Mouse (Mus musculus) A20 (cell line): ENCODE data around the gene Lancl3.

Experiments
- DNase-seq: peaks from one replicate; pipeline ENCODE4 v3.0.0-alpha.2; 2011; ENCODE audit warnings: low read depth, low spot score

Lancl3 gene

DNA sequence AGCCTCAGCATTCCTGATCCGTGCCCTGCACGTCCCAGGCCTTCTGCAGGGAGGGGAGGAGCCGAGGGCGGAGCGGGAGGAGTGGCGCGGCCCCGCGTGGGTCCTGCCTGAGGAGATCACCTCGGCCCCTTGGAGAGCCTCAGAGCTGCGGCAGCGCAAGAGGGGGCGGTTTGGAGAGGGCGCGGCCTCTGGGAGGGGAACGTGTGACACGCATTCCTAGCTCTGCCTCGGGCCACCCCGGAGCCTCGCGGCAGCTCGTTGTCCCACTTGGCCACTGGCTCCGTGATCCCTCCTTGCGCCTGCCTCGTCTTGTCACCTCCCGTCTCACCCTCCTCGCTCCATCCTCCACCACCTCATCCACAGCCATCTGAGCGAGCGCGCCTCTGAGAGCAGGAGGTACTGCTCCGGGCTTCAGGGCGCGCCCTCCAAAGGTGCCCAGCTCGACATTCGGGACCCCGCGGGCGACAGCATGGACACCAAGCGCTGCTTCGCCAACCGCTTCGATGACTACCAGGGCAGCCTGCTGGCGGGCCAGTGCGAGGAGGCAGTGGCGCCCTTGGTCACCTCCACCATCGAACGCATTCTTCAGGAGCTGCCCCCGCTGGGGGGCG, at the start of gene Lancl3:
TSS of gene Lancl3 (plus strand) at position 142 of the 611 bp plus-strand sequence.
- DNase-seq, result no peak

DNA sequence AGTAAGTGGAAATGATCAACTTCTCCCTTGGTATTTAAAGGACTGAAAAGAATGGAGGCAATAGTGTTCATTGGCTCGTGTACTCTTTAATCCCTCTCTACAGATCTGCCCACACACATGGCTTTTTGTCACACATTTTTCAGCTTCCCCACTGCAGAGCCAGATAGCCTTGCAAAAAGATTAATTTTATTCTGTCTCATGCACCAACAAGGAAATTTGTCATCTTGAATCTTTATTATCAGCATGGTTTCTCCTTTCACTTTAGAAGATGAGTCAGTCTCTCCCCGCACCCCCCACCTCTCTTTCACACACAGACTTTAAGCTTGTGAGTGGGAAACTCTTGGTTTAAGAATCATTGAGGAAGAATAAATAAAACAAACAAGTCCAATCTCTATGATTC, 20.7 kb upstream of the Lancl3 start:
- DNase-seq, result no peak

DNA sequence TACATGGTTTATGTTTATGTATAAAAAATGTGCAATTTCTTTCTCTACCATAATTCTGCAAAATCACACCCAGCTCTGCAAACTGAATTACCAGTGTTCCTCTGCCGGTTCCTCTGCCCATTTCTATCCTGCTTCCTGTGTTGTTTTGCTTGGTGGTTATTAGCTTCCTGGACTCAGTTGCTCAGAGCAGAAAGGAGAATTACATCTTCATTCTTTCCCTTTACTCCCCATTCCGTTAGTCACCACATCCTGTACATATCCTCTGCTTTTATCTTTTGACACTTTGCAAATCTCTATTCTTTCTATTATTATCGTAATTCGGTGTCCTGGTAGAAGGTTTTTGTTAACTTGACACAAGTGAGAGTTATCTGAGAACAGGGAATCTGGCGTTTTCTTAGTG, 18.1 kb upstream of the Lancl3 start:
- no peak for DNase-seq

DNA sequence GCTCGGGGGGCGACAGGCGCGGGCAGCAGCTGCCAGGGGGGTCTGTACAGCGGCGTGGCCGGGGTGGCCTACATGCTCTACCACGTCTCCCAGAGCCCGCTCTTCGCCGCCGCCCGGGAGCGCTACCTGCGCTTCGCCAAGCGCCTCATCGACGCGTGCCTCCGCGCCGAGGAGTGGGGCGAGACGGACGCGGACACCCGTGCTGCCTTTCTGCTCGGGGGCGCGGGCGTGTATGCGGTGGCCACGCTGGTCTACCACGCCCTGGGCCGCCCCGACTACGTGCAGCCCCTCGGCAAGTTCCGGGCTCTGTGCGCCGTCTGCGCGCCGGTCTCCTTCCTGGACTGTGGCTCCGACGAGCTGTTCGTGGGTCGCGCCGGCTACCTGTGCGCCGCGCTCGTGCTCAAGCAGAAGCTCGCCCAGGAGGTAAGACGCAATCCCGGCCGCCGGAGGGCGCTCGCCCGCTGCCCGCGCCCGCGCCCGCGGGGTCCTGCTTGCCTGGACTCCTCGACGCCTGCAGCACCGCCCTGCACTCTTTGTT, 747 bp downstream of the Lancl3 start:
- DNase-seq, result no peak

DNA sequence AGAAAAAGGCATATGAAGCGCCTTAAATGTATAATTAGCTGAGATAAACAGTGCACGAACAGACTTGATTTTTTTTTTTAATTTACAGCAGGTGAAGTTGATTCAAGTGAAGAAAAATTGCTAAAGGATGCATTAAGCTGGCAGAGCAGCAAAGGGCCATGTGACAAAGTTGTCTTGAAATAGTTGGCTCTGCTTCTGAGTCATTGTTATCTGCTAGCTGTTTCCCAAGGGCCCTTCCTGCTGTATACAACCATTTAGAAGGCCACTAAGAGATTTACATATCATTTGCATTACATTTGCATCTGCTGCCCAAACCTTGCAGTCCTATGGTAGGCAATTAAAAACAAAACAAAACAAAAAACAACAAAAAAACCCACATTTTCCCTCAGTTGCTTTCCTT, 2.3 kb downstream of the Lancl3 start:
- DNase-seq, result no peak

DNA sequence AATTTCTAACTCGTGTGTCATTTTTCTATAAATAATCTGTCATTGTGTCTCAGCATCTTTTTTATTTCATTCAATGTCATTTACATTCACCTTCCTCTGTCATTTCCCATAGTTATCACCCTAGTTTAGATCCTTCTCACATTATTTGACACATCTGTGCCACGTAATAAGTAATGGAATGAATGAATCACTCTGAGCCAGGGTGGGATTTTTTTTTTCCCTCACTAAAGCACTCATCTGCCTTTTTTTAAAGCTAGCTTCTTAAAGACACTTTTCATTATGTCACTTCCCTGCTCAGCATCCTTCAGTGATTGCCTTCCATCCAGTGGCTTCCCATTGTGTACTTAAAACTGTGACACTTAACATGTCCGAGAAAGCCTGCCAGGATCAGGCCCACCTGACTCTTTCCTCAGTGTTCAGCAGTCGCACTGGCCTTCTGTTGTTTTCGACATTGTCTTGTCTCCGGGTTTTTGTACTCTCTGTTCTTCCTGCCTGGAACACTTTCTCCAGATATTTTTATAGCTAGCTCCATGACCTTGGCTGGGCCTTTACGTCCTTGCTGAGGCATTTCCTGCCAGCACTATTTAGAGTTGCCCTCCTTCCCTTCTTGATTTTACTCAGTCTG, 3.2 kb downstream of the Lancl3 start:
- DNase-seq, result no peak

DNA sequence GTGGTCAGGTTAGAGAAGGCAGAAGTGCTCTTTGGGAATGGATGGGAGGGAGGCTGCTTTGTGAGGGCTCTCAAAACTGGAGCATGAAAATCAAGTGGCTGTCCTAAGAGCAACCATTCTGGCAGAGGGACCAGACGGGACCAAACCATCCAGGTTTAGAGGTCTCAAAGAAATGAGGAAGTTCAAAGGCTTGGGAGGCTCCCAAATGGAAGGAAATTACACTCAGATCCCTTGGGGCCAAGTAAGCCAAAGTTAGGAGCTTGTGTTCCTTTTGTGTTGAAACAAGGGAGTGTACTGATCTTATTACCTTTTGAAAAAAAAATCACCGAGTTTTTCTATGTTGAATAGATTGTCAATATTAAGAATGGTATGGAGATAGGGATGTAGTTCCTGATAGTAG, 5.4 kb downstream of the Lancl3 start:
- DNase-seq, result no peak

DNA sequence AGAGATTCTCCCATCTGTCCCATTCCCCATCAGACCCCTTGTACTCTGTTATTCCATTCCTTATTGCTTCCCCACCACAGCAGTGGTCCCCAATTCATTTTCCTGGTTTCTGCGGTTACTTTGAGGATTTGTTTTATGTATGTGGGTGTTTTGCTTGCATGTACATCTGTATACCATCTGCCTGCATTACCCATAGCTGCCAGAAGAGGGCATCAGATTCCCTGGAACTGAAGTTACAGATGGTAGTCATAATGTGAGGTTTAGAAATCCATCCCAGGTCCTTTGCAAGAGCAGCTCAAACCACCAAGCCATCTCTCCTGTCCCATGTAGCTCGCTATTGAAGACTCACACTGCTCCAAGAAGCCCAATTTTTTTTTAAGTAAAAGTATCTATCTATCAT, 16.5 kb downstream of the Lancl3 start:
- peak; percentile 55 for DNase-seq

DNA sequence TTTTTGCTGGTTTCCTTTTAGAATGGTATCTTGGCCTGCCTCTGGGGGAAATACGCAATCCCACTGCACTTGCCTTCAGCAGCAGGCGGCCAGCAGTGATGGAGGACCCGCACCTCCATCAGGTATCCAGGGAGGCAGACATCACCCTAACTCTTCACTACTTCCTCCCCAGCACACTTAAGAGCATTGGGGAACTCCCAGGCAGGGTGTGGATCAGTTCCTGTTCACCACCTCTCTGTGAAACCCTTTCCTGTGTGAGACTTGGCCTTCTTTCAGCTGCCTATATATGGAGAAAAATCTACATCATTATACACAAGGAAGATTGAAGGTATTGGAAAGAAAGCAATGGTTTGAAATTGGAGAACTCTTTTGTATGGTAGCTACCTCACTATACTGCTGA, 19.9 kb downstream of the Lancl3 start:
- peak; percentile 53 for DNase-seq

DNA sequence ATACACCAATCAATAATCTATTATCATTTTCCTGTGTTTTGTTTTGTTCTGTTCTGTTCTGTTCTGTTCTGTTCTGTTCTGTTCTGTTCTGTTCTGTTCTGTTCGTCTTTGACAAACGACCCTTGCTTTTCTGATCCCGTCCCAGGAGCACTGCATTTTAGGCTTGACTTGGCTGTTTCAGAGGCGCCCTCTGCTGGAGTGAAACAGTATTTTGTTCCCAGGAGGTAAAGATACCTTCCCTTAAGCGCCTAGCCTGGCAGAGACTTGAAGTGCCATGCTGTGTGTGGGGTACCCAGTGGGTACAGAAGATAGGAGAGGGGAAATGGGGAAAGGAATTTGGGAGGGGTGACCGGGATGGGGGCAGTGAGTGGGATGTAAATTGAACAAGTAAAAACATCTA, 21.5 kb downstream of the Lancl3 start:
- peak; percentile 70 for DNase-seq

DNA sequence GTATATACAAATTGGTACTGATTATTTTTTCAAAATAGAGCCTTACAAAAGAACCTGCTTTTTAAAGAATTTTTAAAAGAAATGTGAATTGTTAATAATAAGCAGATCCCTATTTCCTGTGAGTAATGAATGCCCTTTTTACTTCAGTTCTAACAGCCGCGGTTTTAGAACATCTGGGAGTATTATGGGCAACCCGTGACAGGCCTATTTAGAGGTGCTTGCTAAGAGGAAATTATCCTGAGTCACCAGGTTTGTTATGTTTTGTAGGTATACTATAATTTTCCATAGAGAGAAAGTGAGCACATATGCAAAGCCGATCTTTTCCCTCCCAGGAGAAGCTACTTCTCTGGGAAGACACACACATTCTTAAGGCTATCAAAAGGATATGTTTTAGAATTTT, 22.0 kb downstream of the Lancl3 start:
- DNase-seq, result no peak

DNA sequence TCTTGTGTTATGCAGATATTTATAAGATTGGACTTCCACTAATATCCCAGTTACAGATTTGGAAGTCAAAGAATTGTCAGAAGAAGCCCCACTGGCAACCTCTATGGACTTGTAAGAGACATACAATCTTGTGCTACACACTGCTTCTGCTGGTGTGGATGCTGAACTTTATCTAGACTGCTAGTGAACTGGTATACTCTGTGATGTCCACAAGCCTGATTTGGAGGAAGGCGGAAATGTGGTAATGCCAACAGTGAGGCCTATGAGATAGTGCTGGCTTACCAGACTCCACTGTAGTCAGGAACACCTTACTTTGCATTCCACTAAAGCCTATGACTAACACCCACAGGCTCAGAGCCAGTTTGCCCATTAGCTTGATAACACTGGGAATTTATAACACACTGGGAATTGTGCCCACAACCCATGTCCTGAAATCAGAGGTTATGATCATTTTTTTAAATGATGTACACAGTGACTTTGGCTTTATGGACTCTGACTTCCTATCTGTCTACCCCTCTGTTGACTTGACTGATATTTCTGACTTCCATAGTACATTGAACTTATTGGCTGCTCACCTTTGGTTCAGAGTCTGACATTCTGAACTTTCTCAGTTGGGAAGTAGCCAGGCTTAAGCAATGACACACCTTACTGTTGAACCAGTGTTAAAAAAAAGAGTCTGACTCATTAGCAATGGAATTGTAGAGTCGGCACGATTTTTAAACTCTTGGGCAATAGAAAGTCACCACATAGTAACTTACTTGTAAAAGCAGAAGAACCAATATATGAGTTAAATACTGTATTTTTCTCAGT, 22.9 kb downstream of the Lancl3 start:
- DNase-seq, result no peak

DNA sequence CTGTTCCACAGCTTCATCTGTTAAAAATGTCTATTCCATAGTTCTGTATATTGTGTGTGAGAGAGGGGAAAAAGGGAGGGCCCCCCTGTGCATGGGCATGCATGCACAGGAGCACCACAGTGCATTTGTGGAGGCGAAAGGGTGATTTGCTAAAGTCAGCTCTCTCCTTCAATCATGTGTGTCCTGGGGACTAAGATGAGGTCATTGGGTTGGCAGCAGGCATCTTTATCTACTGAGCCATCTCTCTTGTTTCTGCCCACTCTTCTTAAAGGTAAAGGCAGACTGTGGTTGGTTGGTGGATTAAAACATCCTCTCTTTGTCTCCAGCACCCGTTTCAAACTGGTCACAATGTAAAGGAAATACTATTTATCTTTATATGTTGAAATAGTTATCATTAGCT, 27.4 kb downstream of the Lancl3 start:
- no peak for DNase-seq

DNA sequence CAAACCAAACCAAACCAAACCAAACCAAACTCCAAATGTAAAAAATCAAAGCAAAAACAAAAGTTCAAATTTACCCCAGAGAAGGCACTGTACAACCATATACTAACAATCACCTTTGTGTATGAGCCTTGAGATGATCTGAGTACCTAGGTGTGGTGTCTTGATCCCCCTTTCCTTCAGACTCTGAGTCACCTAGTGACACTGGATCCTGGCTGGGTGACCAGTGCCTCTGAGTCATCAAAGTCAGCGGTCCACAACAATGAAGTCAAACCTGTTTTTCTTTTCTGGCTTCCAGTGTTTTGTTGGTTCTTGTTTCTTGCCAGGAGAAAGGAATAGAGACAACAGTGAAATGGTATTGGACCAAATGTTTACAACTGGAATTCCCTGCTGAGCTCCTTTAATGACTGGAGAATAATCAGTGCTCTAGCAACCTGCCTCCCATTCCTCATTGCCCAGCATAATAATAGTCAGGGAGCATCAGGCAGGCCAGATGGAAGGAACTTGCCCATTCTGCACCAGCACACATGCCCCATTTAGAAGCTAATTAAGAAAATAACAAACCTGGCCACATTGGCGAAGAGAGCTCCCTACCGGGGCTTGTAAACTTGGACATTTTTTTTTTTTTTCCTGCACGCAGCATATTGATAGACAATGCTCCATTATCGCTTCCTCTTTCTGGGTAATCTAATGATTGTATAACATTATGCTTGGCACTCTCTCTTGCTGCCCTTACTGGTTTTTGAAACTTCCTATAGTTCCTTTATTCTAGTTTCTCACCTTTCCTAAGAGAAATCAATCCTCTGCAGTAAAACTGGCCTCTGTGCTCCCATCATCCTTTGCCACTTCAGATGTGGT, 41.3 kb downstream of the Lancl3 start:
- no peak for DNase-seq

DNA sequence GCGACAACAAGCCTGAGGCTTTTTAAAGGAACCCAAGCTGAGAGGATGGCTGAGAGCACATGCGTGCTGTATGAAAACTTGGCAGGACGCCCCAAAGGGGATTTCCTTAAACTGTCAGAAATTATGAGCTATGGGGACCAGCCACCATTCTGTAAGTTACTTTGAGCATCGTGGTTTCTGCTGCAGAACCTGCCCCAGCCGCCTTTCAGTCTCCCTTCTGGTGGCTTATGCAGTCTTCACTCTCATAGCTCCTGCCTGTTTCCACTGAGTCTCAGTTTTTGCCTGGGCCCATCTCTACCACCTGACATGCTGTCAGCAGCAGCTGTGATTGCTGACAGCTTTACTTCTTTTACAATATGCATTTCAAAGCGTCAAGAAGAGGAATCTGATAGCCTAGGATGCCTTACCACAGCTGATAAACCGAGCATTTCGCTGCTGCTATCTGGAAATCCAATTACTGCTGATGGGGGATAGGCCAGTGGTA, 43.7 kb downstream of the Lancl3 start:
- DNase-seq, result peak; percentile 74

DNA sequence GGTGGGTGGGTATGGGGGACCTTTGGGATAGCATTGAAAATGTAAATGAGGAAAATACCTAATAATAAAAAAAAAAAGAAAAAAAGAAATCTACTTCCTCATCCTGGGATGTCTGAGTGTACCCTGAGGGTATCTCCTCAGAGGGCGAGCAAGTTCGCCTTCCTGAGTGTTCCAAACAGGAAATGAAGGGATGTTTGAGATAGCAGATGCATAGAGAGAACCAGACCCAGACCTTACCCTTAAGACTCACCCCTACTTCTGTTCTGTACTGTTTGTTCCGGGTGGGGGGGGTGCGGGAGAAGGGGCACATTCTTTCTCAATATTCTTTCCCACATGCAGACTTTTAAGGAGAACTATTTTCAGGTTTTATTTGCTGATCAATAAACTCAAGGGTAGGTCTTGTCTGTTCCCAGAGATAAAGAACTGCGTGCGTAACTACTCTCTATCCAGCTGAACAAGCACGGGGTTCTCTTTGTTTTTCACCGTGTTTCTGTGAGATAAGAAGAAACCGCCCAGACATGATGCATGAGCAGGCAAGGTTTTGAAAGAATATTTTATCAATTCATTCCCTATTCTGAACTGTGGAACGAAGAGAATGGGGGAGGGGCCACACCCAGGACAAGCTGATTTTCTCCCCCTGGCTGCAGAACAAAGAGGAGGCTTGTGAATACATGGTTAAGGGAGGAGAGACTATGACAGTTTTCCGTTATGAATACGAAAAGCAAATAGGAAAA, 45.1 kb downstream of the Lancl3 start:
- no peak for DNase-seq

DNA sequence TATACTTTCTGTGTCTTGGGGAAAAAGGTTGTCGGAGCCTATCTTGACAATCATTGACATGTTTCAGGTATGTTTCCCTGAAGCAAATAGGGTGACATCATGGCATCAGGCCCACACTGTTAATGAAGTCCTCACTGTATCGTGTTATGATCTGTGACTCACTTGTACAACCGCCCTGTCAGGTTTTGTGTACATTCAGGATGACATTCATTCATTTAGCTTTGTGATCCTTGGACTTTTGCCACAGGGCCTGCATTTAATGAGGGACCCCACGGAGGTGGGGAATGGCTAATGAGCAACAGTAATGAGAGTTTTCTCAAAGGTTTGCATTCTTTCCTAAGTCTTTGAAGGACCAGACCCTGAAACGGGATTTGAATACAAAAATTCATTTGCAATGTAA, 49.2 kb downstream of the Lancl3 start:
- DNase-seq, result no peak

DNA sequence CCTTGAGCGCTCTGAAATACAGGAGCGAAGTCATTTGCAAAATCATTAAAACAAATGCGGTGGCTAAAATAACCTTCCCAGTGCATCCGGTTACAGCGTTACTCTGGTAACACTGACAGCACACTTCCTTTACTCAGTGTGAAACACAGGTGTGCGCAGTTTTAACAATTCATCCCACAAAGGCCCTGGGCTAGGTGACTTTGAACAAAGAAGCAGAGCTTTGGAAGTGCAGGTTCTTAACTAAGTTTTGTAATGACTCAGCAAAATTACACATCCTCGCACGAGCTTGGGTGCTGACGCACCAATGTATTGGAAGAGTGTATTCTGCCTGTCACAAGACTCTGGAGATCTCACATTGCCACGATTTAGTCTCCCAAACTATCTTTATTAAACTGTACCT, 54.3 kb downstream of the Lancl3 start:
- peak; percentile 78 for DNase-seq

DNA sequence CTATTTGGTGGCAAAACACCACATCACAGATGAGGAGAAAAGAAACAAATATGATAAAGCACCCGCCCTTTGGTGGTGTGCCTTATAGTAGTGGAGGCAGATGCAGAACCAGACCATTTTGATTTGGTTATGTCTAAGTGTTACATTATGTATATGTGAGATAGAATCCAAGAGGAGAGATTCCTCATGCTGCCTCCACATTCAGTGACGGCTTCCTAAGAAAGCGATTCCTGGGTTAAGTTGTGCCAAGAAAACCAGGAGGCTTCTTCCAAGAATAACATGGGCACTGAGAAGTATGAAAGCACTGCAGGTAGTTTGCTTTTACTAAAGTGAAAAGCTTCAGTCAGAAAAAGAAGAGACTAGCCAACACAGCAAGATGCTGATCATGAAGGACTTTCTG, 55.2 kb downstream of the Lancl3 start:
- DNase-seq, result no peak

DNA sequence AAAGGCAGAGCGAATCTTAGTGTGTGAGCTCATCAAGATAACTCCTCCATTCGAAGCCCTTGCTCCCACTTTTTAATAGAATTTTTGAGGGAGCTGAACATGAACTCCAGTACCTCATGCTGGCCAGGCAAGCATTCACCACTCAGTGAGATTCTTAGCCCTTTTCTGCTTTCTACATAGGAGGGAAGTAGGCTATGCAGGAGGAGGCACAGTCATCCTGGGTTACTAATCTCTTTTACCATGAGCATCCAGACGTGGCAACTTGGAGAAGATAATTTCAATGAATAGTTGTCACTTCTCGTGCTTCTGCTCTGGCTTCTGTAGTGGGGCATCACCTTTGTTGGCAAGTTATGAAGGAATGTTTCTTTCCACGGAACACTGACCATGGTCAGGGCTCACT, 57.1 kb downstream of the Lancl3 start, which contains the start of gene Gm14862:
TSS of gene Gm14862 (minus strand) at position 134 of the 400 bp plus-strand sequence.
- no peak for DNase-seq

DNA sequence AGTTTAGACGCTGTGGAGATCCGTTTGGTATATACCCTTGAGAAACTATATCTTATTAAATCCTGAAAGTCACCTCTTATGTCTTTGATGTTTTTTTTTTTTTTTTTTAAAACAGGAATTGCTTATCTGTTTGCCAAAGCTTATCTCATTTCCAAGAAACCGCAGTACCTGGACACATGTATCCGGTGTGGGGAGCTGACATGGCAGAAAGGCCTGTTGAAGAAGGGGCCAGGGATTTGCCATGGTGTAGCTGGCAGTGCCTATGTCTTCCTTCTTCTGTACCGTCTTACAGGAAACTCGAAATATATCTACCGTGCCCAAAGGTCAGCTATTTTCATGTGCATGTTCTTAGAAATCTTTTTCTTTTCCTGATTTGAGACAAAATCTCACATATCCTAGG, 58.1 kb downstream of the Lancl3 start:
- DNase-seq, result no peak
